10 mouse cellular contexts compared by ENCODE assay signal in the genomic region with DNA sequence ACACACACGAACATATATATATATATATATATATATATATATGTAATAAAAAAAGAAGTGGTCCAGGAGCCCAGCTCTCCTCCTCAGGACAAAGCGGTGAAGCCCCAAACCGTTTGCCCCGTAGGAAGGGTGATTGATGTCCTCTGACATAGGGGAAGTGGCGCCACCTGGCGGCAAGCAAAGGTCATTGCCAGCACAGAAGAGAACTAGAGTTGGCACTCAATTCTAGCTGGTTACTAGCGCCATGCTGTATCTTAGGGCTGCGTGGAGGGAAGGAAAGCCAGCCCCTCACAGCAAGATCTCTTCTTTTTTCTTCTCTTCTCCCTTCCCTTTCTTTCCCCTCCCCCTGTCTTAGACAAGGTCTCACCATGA. TPM values are rescaled to one million over a fixed set of nuclear protein-coding genes. Genes with fewer than 3 reads are reported as not detected.
DNase-seq lines count a peak whose midpoint lies in the region; ATAC-seq lines count a peak whose summit lies in the region.
"Had no signal": no experiment of that assay in that cellular context is flagged by ENCODE, and none has a peak within 500 bp of the region (broad histone marks: within the 10 kb centered on the region; RNA-seq: fewer than 3 reads in every experiment).

No protein-coding gene starts in this region.

- H3K4me3 ChIP-seq in heart, embryonic 12.5 days, result no peak overlapping the region
- H3K4me3 ChIP-seq: embryonic facial prominence, embryonic 13.5 days; lung, embryonic 15.5 days had no signal

- intact Hi-C loops in heart, postnatal 14 days (cut with DNase I), result loop anchor here (2.0 kb wide), 1 partner anchor 38 kb away; no protein-coding TSS in a partner anchor

- peak; percentile 71 to 73 for DNase-seq in heart, postnatal 14 days
- DNase-seq in urinary bladder, postnatal 14 days (ENCODE audit: low spot score), result peak; percentile 55
- no peak for DNase-seq in urinary bladder, adult 2 months (ENCODE audit: low spot score)
- peak; percentile 45 for DNase-seq in cerebellum, adult 9-11 months
- DNase-seq in kidney, postnatal 4 days, result peak; percentile 72 to 78
- peak; percentile 50 for DNase-seq in skeletal muscle tissue, adult 2 months (ENCODE audit: low read depth, low spot score)
- DNase-seq in layer of hippocampus, adult 18-20 months (ENCODE audit: low spot score in 2 of 2), result no peak

- peaks cover 23% of the 10 kb centered on the region for H3K4me1 ChIP-seq in heart, embryonic 12.5 days (replicated peaks)

- H3K36me3 ChIP-seq in heart, embryonic 12.5 days, result no peaks in the 10 kb centered on the region
- H3K36me3 ChIP-seq: embryonic facial prominence, embryonic 13.5 days had no signal

- no peaks in the 10 kb centered on the region; the same call in 1 of the 2 replicates for H3K9me3 ChIP-seq in heart, embryonic 12.5 days (replicated peaks)
- H3K9me3 ChIP-seq: embryonic facial prominence, embryonic 13.5 days; lung, embryonic 15.5 days had no signal

- WGBS in heart, embryonic 12.5 days, result 20% methylated on average over 8 of the region's 8 CpGs

- no peaks in the 10 kb centered on the region for H3K27me3 ChIP-seq in heart, embryonic 12.5 days (replicated peaks)
- H3K27me3 ChIP-seq: embryonic facial prominence, embryonic 13.5 days; lung, embryonic 15.5 days had no signal

- no peak overlapping the region for H3K4me2 ChIP-seq in heart, embryonic 12.5 days
- H3K4me2 ChIP-seq: embryonic facial prominence, embryonic 13.5 days; lung, embryonic 15.5 days had no signal

- no peak for ATAC-seq in heart, embryonic 12.5 days (ENCODE audit: insufficient number of reproducible peaks, low FRiP score)

- no peak overlapping the region for H3K27ac ChIP-seq in heart, embryonic 12.5 days (ENCODE audit: poor library complexity, severe bottlenecking)
- H3K27ac ChIP-seq: embryonic facial prominence, embryonic 13.5 days; lung, embryonic 15.5 days had no signal

- no peak overlapping the region for H3K9ac ChIP-seq in heart, embryonic 12.5 days
- H3K9ac ChIP-seq: embryonic facial prominence, embryonic 13.5 days; lung, embryonic 15.5 days had no signal

RNA-seq across cellular contexts. Expression of a gene that starts 14.1 kb away (rescaled TPM):
- 10 to 100 TPM; 29.5 to 33.7 TPM for total RNA-seq in heart, postnatal 14 days (2021)
- polyA plus RNA-seq in heart, embryonic 12.5 days (2016; fragmentation: Nextera tagmentation; extraction: Ambion mirVana), result 2.1 and 2.2 TPM in 2 replicates
- polyA plus RNA-seq in urinary bladder, adult 2 months (2012; rRNA removed), result 1.7 and 2.0 TPM in 2 replicates
- 1 to 10 TPM; 1.2 to 1.5 TPM for total RNA-seq in layer of hippocampus, adult 18-20 months (2021)

RNA-seq across cellular contexts. Expression of a gene that starts 46.0 kb away (rescaled TPM):
- under 1 TPM in 1 of 2 experiments, not detected in 1; 0.17 TPM for total RNA-seq in heart, postnatal 14 days (2021)
- polyA plus RNA-seq in heart, embryonic 12.5 days (2016; fragmentation: Nextera tagmentation; extraction: Ambion mirVana), result 1.2 and 1.7 TPM in 2 replicates
- polyA plus RNA-seq in urinary bladder, adult 2 months (2012; rRNA removed), result 0.18 and 0.28 TPM in 2 replicates
- total RNA-seq in layer of hippocampus, adult 18-20 months (2021), result 1 to 10 TPM; 4.9 to 6.0 TPM

Comparison
In these comparisons a context has a peak if more than half of its experiments do, and no peak if none do; other contexts are left out.
1. DNase-seq: peak in heart, postnatal 14 days (2 of 2), urinary bladder, postnatal 14 days (single experiment), cerebellum, adult 9-11 months (single experiment), kidney, postnatal 4 days (2 of 2) and skeletal muscle tissue, adult 2 months (single experiment); none in urinary bladder, adult 2 months (single experiment) and layer of hippocampus, adult 18-20 months (0 of 2).
2. RNA of a gene that starts 14.1 kb away (total RNA-seq): 29.5 to 33.7 TPM in heart, postnatal 14 days; 1.2 to 1.5 TPM in layer of hippocampus, adult 18-20 months; every median in the first group is over 10 times any median in the second.
3. RNA of a gene that starts 46.0 kb away (total RNA-seq): 4.9 to 6.0 TPM in layer of hippocampus, adult 18-20 months; 0.17 TPM in heart, postnatal 14 days; every median in the first group is over 4 times any median in the second.